Mouse (Mus musculus): ENCODE data around the gene Agmat. TPM values are rescaled to one million over a fixed set of nuclear protein-coding genes. Genes with fewer than 3 reads are reported as not detected.

Gene Agmat
- polyA plus RNA-seq, 1 experiment from 2014 or later = 18.0 TPM

DNA sequence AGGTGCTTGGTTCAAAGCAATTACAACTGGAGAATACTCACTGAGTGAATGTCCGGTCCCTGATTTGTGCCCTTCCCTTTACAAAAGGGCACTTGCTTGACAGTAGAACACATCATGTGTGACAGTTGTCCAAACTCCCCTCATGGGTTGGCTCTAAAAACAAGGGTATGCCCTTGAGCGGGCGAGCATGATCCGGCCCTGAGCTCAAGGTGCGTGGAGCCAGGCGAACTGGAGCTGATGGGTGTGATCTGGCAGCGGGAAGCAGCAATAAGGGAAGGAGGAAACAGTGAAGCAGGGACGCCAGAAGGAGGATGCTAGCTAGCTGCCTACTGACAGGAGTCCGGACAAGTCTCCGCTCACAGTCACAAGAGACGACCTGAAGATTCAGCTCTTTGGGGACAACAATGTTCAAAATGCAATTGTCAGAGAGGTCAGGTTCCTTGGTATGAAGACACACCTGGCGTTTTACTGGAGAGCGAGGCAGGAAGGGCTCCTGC, 15.7 kb downstream of the Agmat start:
- Histone ChIP-seq H3K27me3 (replicated peaks; ENCODE audit: control insufficient read depth, insufficient read depth, low read length) (no peaks in the 10 kb centered on the region), H3K36me3 (ENCODE audit: control insufficient read depth, insufficient read depth, low read length) (peaks cover 15% of the 10 kb centered on the region; the same call in 1 of the 2 replicates), H3K4me2 (no peak overlapping the region), H3K27ac (ENCODE audit: low read depth, low read length) (no peak overlapping the region), H3K4me3 (ENCODE audit: low read depth, low read length) (no peak overlapping the region), H3K9me3 (ENCODE audit: control insufficient read depth, low read length) (no peaks in the 10 kb centered on the region), H3K4me1 (replicated peaks; ENCODE audit: control insufficient read depth, insufficient read depth, low read length) (peaks cover 23% of the 10 kb centered on the region), H3K9ac (ENCODE audit: low read depth, low read length) (no peak overlapping the region)
- no peak for DNase-seq (ENCODE audit: low spot score)
- WGBS = 90% methylated on average over 13 of the region's 13 CpGs
- ATAC-seq (replicated peaks; ENCODE audit: low FRiP score) = no peak

DNA sequence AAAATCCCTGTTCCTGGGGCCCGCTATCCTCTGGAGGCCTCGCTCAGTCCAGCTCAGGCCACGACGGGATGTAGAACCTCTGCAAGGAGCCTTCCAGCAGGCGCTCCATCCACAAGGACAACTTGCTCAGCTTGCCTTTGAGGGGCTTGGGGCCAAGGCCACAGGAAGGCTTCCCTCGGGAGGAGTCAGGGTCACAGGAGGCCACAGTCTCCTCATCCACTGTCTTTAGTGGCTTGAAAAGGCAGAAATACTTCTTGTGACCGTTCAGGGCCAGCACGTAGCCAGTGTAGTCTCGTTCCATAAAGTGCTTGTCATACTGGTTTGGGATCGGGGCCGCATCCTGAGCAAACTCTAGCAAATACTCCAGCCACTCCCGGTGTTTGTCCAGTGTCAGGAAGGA, 17.0 kb downstream of the Agmat start:
- Histone ChIP-seq H3K27ac (ENCODE audit: low read depth, low read length) (no peak overlapping the region), H3K27me3 (replicated peaks; ENCODE audit: control insufficient read depth, insufficient read depth, low read length) (no peaks in the 10 kb centered on the region), H3K4me2 (no peak overlapping the region), H3K36me3 (ENCODE audit: control insufficient read depth, insufficient read depth, low read length) (peaks cover 21% of the 10 kb centered on the region; the same call in 1 of the 2 replicates), H3K9me3 (ENCODE audit: control insufficient read depth, low read length) (no peaks in the 10 kb centered on the region), H3K4me3 (ENCODE audit: low read depth, low read length) (no peak overlapping the region), H3K9ac (ENCODE audit: low read depth, low read length) (no peak overlapping the region), H3K4me1 (replicated peaks; ENCODE audit: control insufficient read depth, insufficient read depth, low read length) (peaks cover 27% of the 10 kb centered on the region)
- ATAC-seq (replicated peaks; ENCODE audit: low FRiP score) (no peak), DNase-seq (ENCODE audit: low spot score) (no peak)
- WGBS = 91% methylated on average over 12 of the region's 12 CpGs

DNA sequence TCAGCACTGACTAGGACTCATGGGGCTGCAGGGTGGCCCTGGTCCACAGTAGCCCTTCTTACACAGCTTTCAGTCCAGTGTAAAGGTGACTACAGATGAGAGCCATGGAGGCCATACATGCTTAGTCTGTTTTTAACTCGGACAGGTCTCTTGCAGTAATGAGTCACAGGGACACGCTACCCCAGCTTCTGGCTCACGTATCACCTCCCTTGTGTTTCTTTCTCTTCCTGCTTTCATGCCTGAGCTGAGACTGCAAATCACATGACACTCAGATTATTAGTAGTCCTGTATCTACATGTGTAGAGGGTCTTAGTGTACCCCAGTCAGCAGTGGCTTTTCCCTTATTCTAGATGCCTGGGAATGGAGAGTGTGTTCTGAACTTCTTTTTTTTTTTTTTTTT, 18.5 kb downstream of the Agmat start:
- no peaks in the 10 kb centered on the region for H3K27me3 ChIP-seq (replicated peaks; ENCODE audit: control insufficient read depth, insufficient read depth, low read length)
- ATAC-seq (replicated peaks; ENCODE audit: low FRiP score) = no peak
- no peak overlapping the region for H3K4me2 ChIP-seq
- no peak overlapping the region for H3K9ac ChIP-seq (ENCODE audit: low read depth, low read length)
- H3K9me3 ChIP-seq (ENCODE audit: control insufficient read depth, low read length) = no peaks in the 10 kb centered on the region
- no peak overlapping the region for H3K4me3 ChIP-seq (ENCODE audit: low read depth, low read length)
- H3K27ac ChIP-seq (ENCODE audit: low read depth, low read length) = no peak overlapping the region
- H3K4me1 ChIP-seq (replicated peaks; ENCODE audit: control insufficient read depth, insufficient read depth, low read length) = peaks cover 18% of the 10 kb centered on the region
- no peak for DNase-seq (ENCODE audit: low spot score)
- 96% methylated on average over 3 of the region's 3 CpGs for WGBS
- H3K36me3 ChIP-seq (ENCODE audit: control insufficient read depth, insufficient read depth, low read length) = peaks cover 21% of the 10 kb centered on the region; the same call in 1 of the 2 replicates

DNA sequence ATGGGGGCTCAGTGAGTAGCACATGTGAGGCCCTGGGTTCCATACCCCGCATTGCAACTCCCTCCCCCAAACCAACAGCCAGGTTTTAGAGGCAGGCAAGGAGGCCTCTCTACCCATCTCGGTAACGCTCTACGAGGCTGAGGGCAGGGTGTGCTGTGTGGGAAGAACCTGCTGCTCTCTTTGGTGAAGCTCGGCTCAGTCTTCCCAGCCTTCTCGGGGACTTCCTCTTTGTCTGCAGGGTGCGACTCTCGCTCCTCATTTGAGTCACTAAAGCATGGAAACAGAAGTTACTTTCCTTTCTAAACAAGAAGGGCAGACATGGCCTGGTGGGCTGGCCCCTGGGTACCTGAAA, 19.8 kb downstream of the Agmat start:
- H3K9ac ChIP-seq (ENCODE audit: low read depth, low read length) = no peak overlapping the region
- peak overlapping the region; percentile 79; the same call in 1 of the 2 replicates for H3K27ac ChIP-seq (ENCODE audit: low read depth, low read length)
- H3K36me3 ChIP-seq (ENCODE audit: control insufficient read depth, insufficient read depth, low read length) = peaks cover 28% of the 10 kb centered on the region; the same call in 1 of the 2 replicates
- 76% methylated on average over 8 of the region's 8 CpGs for WGBS
- no peak overlapping the region for H3K4me3 ChIP-seq (ENCODE audit: low read depth, low read length)
- no peak overlapping the region for H3K4me2 ChIP-seq
- no peaks in the 10 kb centered on the region for H3K9me3 ChIP-seq (ENCODE audit: control insufficient read depth, low read length)
- peaks cover 28% of the 10 kb centered on the region for H3K4me1 ChIP-seq (replicated peaks; ENCODE audit: control insufficient read depth, insufficient read depth, low read length)
- ATAC-seq (replicated peaks; ENCODE audit: low FRiP score) (no peak), DNase-seq (ENCODE audit: low spot score) (no peak)
- no peaks in the 10 kb centered on the region for H3K27me3 ChIP-seq (replicated peaks; ENCODE audit: control insufficient read depth, insufficient read depth, low read length)

DNA sequence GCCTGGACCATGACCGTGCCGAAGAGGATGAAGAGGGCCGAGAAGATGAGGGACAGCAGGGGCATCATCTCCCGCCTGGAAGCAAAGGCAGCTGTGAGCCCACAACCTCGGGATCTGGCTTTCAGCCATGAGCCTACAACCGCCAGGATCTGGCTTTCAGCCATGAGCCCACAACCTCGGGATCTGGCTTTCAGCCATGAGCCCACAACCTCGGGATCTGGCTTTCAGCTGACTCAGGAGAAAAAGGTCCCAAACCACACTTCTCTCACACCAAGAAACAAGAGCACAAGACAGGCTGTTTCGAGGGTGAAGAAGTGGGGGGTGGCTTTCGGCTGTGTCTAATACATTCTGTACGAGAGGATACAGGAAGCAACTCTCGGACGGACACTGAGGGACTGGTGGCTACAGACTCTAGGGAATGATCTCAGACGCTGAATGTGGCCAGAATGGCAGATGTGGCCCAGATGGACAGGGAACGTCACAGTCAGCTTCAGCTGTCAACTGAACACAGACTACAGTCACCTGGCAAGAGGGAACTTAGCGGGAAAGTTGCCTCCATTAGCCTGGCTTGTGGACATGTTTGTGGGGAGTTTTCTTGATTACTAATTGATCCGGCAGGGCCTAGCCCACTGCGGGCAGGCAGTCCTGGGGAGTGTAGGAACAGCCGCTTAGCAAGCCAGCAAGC, 20.3 kb downstream of the Agmat start:
- 73% methylated on average over 19 of the region's 19 CpGs for WGBS
- H3K4me2 ChIP-seq = peak overlapping the region; percentile 43
- peaks cover 33% of the 10 kb centered on the region for H3K4me1 ChIP-seq (replicated peaks; ENCODE audit: control insufficient read depth, insufficient read depth, low read length)
- DNase-seq (ENCODE audit: low spot score) = no peak
- H3K9ac ChIP-seq (ENCODE audit: low read depth, low read length) = peak overlapping the region; percentile 40
- no peaks in the 10 kb centered on the region for H3K27me3 ChIP-seq (replicated peaks; ENCODE audit: control insufficient read depth, insufficient read depth, low read length)
- no peak for ATAC-seq (replicated peaks; ENCODE audit: low FRiP score)
- H3K36me3 ChIP-seq (ENCODE audit: control insufficient read depth, insufficient read depth, low read length) = peaks cover 28% of the 10 kb centered on the region; the same call in 1 of the 2 replicates
- no peak overlapping the region for H3K4me3 ChIP-seq (ENCODE audit: low read depth, low read length)
- H3K9me3 ChIP-seq (ENCODE audit: control insufficient read depth, low read length) = no peaks in the 10 kb centered on the region
- peak overlapping the region; percentile 79 for H3K27ac ChIP-seq (ENCODE audit: low read depth, low read length)

DNA sequence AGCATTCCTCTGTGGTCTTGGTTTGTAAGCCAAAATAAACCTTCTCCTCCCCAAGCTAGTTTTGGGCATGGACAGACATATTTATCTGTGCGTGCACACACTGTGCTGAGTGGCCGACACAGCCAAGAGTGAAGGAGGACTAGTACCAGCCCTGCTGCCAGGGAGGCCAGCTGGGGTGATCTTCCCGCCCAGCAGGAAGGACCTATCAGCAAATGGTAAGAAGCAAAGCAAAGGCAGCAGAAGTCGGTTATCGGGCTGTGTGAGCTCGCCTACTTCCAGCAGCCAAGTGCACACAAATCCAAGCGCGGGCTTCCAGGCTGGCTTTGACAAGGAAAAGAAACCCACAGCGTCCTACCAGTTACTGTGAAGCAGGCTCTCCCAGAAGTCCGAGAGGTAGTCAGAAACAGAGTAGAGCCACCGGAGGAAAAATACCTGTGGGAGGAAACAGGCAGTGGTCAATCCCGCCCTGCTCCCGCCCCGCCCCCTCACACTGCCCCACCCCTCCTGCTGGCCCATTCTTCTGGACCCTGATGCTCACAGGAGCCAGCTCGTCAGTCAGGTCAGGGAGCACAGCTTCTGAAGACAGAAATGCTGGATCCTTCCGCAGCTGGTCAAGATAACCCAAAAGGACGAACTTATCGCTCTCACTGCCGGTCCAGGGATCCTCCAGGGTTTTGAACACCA, 21.0 kb downstream of the Agmat start:
- peaks cover 29% of the 10 kb centered on the region for H3K36me3 ChIP-seq (ENCODE audit: control insufficient read depth, insufficient read depth, low read length)

DNA sequence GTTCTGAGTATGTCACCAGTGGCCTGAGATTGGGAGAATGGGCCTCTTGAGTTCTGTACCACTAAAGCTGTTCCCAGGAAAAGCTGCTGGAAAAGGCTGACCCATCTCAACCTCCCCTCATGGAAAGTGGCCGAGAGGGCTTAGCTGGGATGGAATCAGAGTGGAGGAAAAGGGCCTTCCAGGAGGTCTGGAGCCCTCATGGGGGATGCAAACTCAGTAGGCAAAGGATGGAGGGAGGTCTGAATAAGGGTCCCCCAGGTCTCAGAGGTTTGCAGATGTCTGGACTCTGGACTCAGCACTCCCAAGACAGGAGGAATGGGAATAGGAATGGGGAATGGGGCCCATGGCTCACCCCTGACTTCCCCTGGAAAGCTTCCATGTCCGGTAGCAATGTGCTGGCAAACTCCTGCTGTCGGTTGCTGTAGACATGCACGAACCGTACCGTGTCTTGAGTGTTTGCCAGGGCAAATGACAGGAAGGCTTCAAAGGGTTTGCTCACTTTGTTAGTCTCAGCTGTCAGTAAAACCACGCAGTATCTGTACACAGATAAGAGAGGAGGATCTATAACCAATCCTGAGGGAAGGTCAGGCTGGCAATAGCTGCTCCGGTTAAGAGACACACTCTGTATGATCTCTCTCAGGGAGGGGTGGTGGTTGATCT, 23.2 kb downstream of the Agmat start:
- H3K36me3 ChIP-seq (ENCODE audit: control insufficient read depth, insufficient read depth, low read length) = peaks cover 28% of the 10 kb centered on the region
- ATAC-seq (replicated peaks; ENCODE audit: low FRiP score) (no peak), DNase-seq (ENCODE audit: low spot score) (no peak)
- H3K9me3 ChIP-seq (ENCODE audit: control insufficient read depth, low read length) = no peaks in the 10 kb centered on the region
- no peak overlapping the region for H3K9ac ChIP-seq (ENCODE audit: low read depth, low read length)
- WGBS = 66% methylated on average over 8 of the region's 8 CpGs
- H3K27ac ChIP-seq (ENCODE audit: low read depth, low read length) = no peak overlapping the region
- no peaks in the 10 kb centered on the region for H3K27me3 ChIP-seq (replicated peaks; ENCODE audit: control insufficient read depth, insufficient read depth, low read length)
- H3K4me2 ChIP-seq = no peak overlapping the region
- peaks cover 38% of the 10 kb centered on the region for H3K4me1 ChIP-seq (replicated peaks; ENCODE audit: control insufficient read depth, insufficient read depth, low read length)
- no peak overlapping the region for H3K4me3 ChIP-seq (ENCODE audit: low read depth, low read length)

More for the DNA sequence above, 21.0 kb downstream of the Agmat start:
- H3K4me2 ChIP-seq = peak overlapping the region; percentile 43
- H3K9me3 ChIP-seq (ENCODE audit: control insufficient read depth, low read length) = no peaks in the 10 kb centered on the region
- peaks cover 37% of the 10 kb centered on the region for H3K4me1 ChIP-seq (replicated peaks; ENCODE audit: control insufficient read depth, insufficient read depth, low read length)
- ATAC-seq (replicated peaks; ENCODE audit: low FRiP score) (peak; percentile 86), DNase-seq (ENCODE audit: low spot score) (no peak)
- 0 out of 2 replicates have a peak overlapping the region, but pooled peaks have one; percentile 10 for H3K4me3 ChIP-seq (ENCODE audit: low read depth, low read length)
- 59% methylated on average over 19 of the region's 19 CpGs for WGBS
- H3K27me3 ChIP-seq (replicated peaks; ENCODE audit: control insufficient read depth, insufficient read depth, low read length) = no peaks in the 10 kb centered on the region
- peak overlapping the region; percentile 79 for H3K27ac ChIP-seq (ENCODE audit: low read depth, low read length)
- peak overlapping the region; percentile 40 for H3K9ac ChIP-seq (ENCODE audit: low read depth, low read length)

DNA sequence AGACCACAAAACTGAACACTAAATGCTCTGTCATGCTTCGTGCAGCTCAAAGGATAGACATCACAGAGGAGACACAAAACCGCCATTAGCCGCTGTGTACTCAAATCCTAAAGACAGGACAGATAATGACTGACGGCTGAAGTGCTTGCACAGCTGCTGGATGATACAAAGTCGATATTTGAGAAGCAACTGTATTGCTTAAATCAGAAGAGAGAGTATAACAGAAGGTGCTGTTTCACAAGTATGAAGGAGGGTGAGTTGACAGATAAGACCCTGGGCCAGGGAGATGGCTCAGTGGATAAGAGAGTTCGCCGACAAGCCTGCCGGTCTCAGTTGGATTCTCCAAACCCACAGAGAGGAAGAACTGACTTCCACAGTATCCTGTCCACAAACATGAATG, 25.4 kb downstream of the Agmat start:
- peak overlapping the region; percentile 8; the same call in 1 of the 2 replicates for H3K4me2 ChIP-seq
- peaks cover 38% of the 10 kb centered on the region for H3K4me1 ChIP-seq (replicated peaks; ENCODE audit: control insufficient read depth, insufficient read depth, low read length)

More for the DNA sequence above, 25.4 kb downstream of the Agmat start:
- Histone ChIP-seq H3K27me3 (replicated peaks; ENCODE audit: control insufficient read depth, insufficient read depth, low read length) (no peaks in the 10 kb centered on the region), H3K27ac (ENCODE audit: low read depth, low read length) (peak overlapping the region; percentile 61), H3K9ac (ENCODE audit: low read depth, low read length) (no peak overlapping the region; the same call in 1 of the 2 replicates), H3K4me3 (ENCODE audit: low read depth, low read length) (no peak overlapping the region), H3K36me3 (ENCODE audit: control insufficient read depth, insufficient read depth, low read length) (peaks cover 37% of the 10 kb centered on the region), H3K9me3 (ENCODE audit: control insufficient read depth, low read length) (no peaks in the 10 kb centered on the region)
- WGBS = 58% methylated on average over 8 of the region's 8 CpGs
- peak; percentile 19 for ATAC-seq (replicated peaks; ENCODE audit: low FRiP score)
- DNase-seq (ENCODE audit: low spot score) = no peak
